Mouse (Mus musculus): Measurements from ENCODE around the gene Nek2. TPM values are rescaled to one million over a fixed set of nuclear protein-coding genes. Genes with fewer than 3 reads are reported as not detected.

The Nek2 gene
- total and polyA plus RNA-seq, 3 experiments = 17.3 to 61.9 (median 40.6) TPM

GRCm38 (mm10) chr1:191818145-191818631 lies 3.1 kb upstream of the Nek2 start:
- H3K36me3 ChIP-seq (replicated peaks) = peaks cover 12% of the 10 kb centered on the region
- no peak overlapping the region for H3K4me3 ChIP-seq (ENCODE audit: low read depth, low read length)
- H3K4me1 ChIP-seq (ENCODE audit: insufficient read depth, low read depth, low read length) = peaks cover 34% of the 10 kb centered on the region
- ATAC-seq (ENCODE audit: extremely low read depth, insufficient number of reproducible peaks, low FRiP score, poor library complexity, severe bottlenecking) (no peak), DNase-seq (ENCODE audit: low spot score) (no peak)
- no peak for TF ChIP-seq POLR2AphosphoS5 (IDR thresholded peaks at IDR 0.05; ENCODE audit: insufficient replicate concordance, low read depth, low read length)
- TF ChIP-seq GATA2 (IDR thresholded peaks at IDR 0.05; ENCODE audit: borderline replicate concordance, low read depth, low read length) = no peak
- TF ChIP-seq GATA1 (IDR thresholded peaks at IDR 0.05; ENCODE audit: borderline replicate concordance, low read length) = no peak
- no peak for TF ChIP-seq CTCF (IDR thresholded peaks at IDR 0.05; ENCODE audit: low read depth, low read length)
- no peak for TF ChIP-seq TAL1 (conservative IDR thresholded peaks at IDR 0.05; ENCODE audit: low read depth, low read length)
- no peaks in the 10 kb centered on the region for H3K9me3 ChIP-seq (replicated peaks)
- H3K27me3 ChIP-seq (ENCODE audit: insufficient read depth, low read length) = peaks cover 19% of the 10 kb centered on the region

- no peak for DNase-seq (ENCODE audit: low spot score)
- peaks cover 19% of the 10 kb centered on the region for H3K27me3 ChIP-seq (ENCODE audit: insufficient read depth, low read length)
- ATAC-seq (ENCODE audit: extremely low read depth, insufficient number of reproducible peaks, low FRiP score, poor library complexity, severe bottlenecking) = no peak
- no peaks in the 10 kb centered on the region for H3K9me3 ChIP-seq (replicated peaks)
- peaks cover 33% of the 10 kb centered on the region for H3K4me1 ChIP-seq (ENCODE audit: insufficient read depth, low read depth, low read length)
- peaks cover 20% of the 10 kb centered on the region for H3K36me3 ChIP-seq (replicated peaks)
- H3K4me3 ChIP-seq (ENCODE audit: low read depth, low read length) = no peak overlapping the region
- no peak for TF ChIP-seq POLR2AphosphoS5 (IDR thresholded peaks at IDR 0.05; ENCODE audit: insufficient replicate concordance, low read depth, low read length)
- no peak for TF ChIP-seq TAL1 (conservative IDR thresholded peaks at IDR 0.05; ENCODE audit: low read depth, low read length)
- no peak for TF ChIP-seq GATA1 (IDR thresholded peaks at IDR 0.05; ENCODE audit: borderline replicate concordance, low read length)
- no peak for TF ChIP-seq CTCF (IDR thresholded peaks at IDR 0.05; ENCODE audit: low read depth, low read length)
- no peak for TF ChIP-seq GATA2 (IDR thresholded peaks at IDR 0.05; ENCODE audit: borderline replicate concordance, low read depth, low read length)
Observed at GRCm38 (mm10) chr1:191819026-191819425, 2.2 kb upstream of the Nek2 start.

DNA sequence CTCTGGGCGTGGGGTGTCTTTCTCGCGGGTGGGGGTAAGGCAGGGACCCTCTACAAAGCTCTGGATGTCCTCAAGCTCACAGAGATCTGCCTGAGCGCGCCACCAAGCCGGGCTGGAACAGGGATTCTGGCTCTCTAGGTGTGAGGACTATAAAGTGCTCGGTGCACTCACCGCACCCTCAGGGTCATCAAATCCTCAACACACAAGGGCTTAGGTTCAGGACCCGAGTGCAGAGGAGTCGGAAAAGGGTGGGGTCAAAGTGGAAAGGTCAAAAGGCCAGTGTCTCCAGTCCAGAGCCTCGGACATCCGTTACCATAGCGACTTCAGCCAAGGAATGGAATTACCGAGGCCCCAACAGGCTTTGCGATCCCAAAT lies 306 bp upstream of the Nek2 start:
- ATAC-seq (ENCODE audit: extremely low read depth, insufficient number of reproducible peaks, low FRiP score, poor library complexity, severe bottlenecking) = no peak

GRCm38 (mm10) chr1:191829124-191829523 lies 7.9 kb downstream of the Nek2 start:
- H3K4me3 ChIP-seq (ENCODE audit: low read depth, low read length) = no peak overlapping the region

More for the DNA sequence above, 306 bp upstream of the Nek2 start:
- H3K36me3 ChIP-seq (replicated peaks) = peaks cover 39% of the 10 kb centered on the region
- peaks cover 36% of the 10 kb centered on the region for H3K4me1 ChIP-seq (ENCODE audit: insufficient read depth, low read depth, low read length)
- H3K27me3 ChIP-seq (ENCODE audit: insufficient read depth, low read length) = peaks cover 13% of the 10 kb centered on the region
- TF ChIP-seq GATA2 (IDR thresholded peaks at IDR 0.05; ENCODE audit: borderline replicate concordance, low read depth, low read length) (no peak), GATA1 (IDR thresholded peaks at IDR 0.05; ENCODE audit: borderline replicate concordance, low read length) (no peak), POLR2AphosphoS5 (IDR thresholded peaks at IDR 0.05; ENCODE audit: insufficient replicate concordance, low read depth, low read length) (no peak), CTCF (IDR thresholded peaks at IDR 0.05; ENCODE audit: low read depth, low read length) (no peak), TAL1 (conservative IDR thresholded peaks at IDR 0.05; ENCODE audit: low read depth, low read length) (no peak)
- peak overlapping the region; percentile 81 for H3K4me3 ChIP-seq (ENCODE audit: low read depth, low read length)
- DNase-seq (ENCODE audit: low spot score) = no peak
- H3K9me3 ChIP-seq (replicated peaks) = no peaks in the 10 kb centered on the region

GRCm38 (mm10) chr1:191833396-191833795 lies 12.2 kb downstream of the Nek2 start:
- H3K27me3 ChIP-seq (ENCODE audit: insufficient read depth, low read length) = no peaks in the 10 kb centered on the region
- no peak for DNase-seq (ENCODE audit: low spot score)
- peaks cover 63% of the 10 kb centered on the region for H3K36me3 ChIP-seq (replicated peaks)
- H3K4me3 ChIP-seq (ENCODE audit: low read depth, low read length) = no peak overlapping the region
- no peak for TF ChIP-seq GATA1 (IDR thresholded peaks at IDR 0.05; ENCODE audit: borderline replicate concordance, low read length)
- no peak for TF ChIP-seq TAL1 (conservative IDR thresholded peaks at IDR 0.05; ENCODE audit: low read depth, low read length)
- TF ChIP-seq GATA2 (IDR thresholded peaks at IDR 0.05; ENCODE audit: borderline replicate concordance, low read depth, low read length) = no peak
- no peak for TF ChIP-seq CTCF (IDR thresholded peaks at IDR 0.05; ENCODE audit: low read depth, low read length)
- TF ChIP-seq POLR2AphosphoS5 (IDR thresholded peaks at IDR 0.05; ENCODE audit: insufficient replicate concordance, low read depth, low read length) = no peak
- no peaks in the 10 kb centered on the region for H3K9me3 ChIP-seq (replicated peaks)
- no peak for ATAC-seq (ENCODE audit: extremely low read depth, insufficient number of reproducible peaks, low FRiP score, poor library complexity, severe bottlenecking)
- peaks cover 16% of the 10 kb centered on the region for H3K4me1 ChIP-seq (ENCODE audit: insufficient read depth, low read depth, low read length)

More at GRCm38 (mm10) chr1:191829124-191829523, 7.9 kb downstream of the Nek2 start:
- DNase-seq (ENCODE audit: low spot score) (no peak), ATAC-seq (ENCODE audit: extremely low read depth, insufficient number of reproducible peaks, low FRiP score, poor library complexity, severe bottlenecking) (peak; percentile 54; the same call in 1 of the 2 replicates)
- no peak for TF ChIP-seq POLR2AphosphoS5 (IDR thresholded peaks at IDR 0.05; ENCODE audit: insufficient replicate concordance, low read depth, low read length)
- H3K4me1 ChIP-seq (ENCODE audit: insufficient read depth, low read depth, low read length) = peaks cover 9% of the 10 kb centered on the region
- H3K36me3 ChIP-seq (replicated peaks) = peaks cover 91% of the 10 kb centered on the region
- no peaks in the 10 kb centered on the region for H3K9me3 ChIP-seq (replicated peaks)
- no peaks in the 10 kb centered on the region for H3K27me3 ChIP-seq (ENCODE audit: insufficient read depth, low read length)

GRCm38 (mm10) chr1:191834825-191835224 lies 13.6 kb downstream of the Nek2 start:
- H3K4me3 ChIP-seq (ENCODE audit: low read depth, low read length) = no peak overlapping the region; the same call in 1 of the 2 replicates

More at GRCm38 (mm10) chr1:191834825-191835224, 13.6 kb downstream of the Nek2 start:
- peaks cover 27% of the 10 kb centered on the region for H3K4me1 ChIP-seq (ENCODE audit: insufficient read depth, low read depth, low read length)
- TF ChIP-seq GATA1 (IDR thresholded peaks at IDR 0.05; ENCODE audit: borderline replicate concordance, low read length) (no peak), GATA2 (IDR thresholded peaks at IDR 0.05; ENCODE audit: borderline replicate concordance, low read depth, low read length) (no peak), TAL1 (conservative IDR thresholded peaks at IDR 0.05; ENCODE audit: low read depth, low read length) (no peak), POLR2AphosphoS5 (IDR thresholded peaks at IDR 0.05; ENCODE audit: insufficient replicate concordance, low read depth, low read length) (no peak), CTCF (IDR thresholded peaks at IDR 0.05; ENCODE audit: low read depth, low read length) (peak; percentile 50; the same call in 1 of the 2 replicates)
- ATAC-seq (ENCODE audit: extremely low read depth, insufficient number of reproducible peaks, low FRiP score, poor library complexity, severe bottlenecking) (peak; percentile 60), DNase-seq (ENCODE audit: low spot score) (peak; percentile 77)
- H3K27me3 ChIP-seq (ENCODE audit: insufficient read depth, low read length) = no peaks in the 10 kb centered on the region
- no peaks in the 10 kb centered on the region for H3K9me3 ChIP-seq (replicated peaks)
- peaks cover 48% of the 10 kb centered on the region for H3K36me3 ChIP-seq (replicated peaks)
